Mouse (Mus musculus) G1E (cell line): Measurements from ENCODE around the gene Acads.

Source experiments
- CTCF ChIP-seq: IDR thresholded peaks from 2 replicates; pipeline ENCODE4 v1.5.1; 2012; ENCODE audit warnings: low read depth, low read length, inconsistent platforms, mixed read lengths
- GATA1 ChIP-seq: IDR thresholded peaks from 2 replicates; pipeline ENCODE4 v1.6.1; 2012; ENCODE audit warnings: borderline replicate concordance, low read length, inconsistent platforms, mixed read lengths

GRCm38 (mm10) chr5:115062566-115062965, 56.6 kb downstream of the Acads start:
- TF ChIP-seq GATA1 (no peak), CTCF (no peak)
